Mouse (Mus musculus) lung, postnatal 0 days (tissue): ENCODE measurements around the gene Gm49450.

ENCODE experiments used
- CTCF ChIP-seq: IDR thresholded peaks from 2 replicates; pipeline ENCODE4 v1.5.1; 2016; ENCODE audit warnings: antibody characterized with exemption, mild to moderate bottlenecking
- EP300 ChIP-seq: IDR thresholded peaks from 2 replicates; pipeline ENCODE4 v1.6.1; 2016; ENCODE audit warnings: antibody characterized with exemption, mild to moderate bottlenecking, control low read depth

DNA sequence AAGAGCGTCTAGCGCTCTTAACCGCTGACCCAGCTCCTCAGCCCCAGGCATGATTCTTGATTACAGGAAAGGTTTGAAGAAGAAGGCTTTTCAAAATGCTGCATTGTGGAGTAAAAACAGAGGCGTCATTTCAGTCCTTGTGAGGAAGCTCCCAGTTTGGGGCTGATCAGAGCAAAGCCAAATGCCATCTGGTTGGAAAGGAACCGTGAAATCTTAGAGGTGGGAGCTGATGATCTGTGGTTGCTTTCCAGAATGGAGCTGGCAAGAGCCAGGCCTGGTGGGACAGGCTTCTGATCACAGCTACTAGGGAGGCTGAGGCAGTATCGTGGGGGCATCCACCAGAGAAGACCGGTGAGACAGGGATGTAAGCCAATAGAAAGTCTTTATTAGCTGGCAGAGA lies 43.5 kb upstream of the Gm49450 start:
- TF ChIP-seq CTCF = no peak
- no peak for TF ChIP-seq EP300
